Mouse (Mus musculus) kidney, embryonic 16.5 days (tissue): ENCODE measurements at regions not wholly inside any gene's neighbourhood (a gene's known extent, or its start where the extent isn't known, plus 50 kb on each side); places are given as distances from the start of the nearest gene placed in this dataset.

ENCODE experiments used
- ATAC-seq: fragments of 200-750 bp; cut with Nextera tagmentation; 2 replicates; pipeline ENCODE4 v1.8.0; 2017; ENCODE audit warnings: moderate TSS enrichment; ENCODE audit not compliant: low FRiP score, low TSS enrichment
- H3K27ac ChIP-seq: fragments of 300-500 bp; sonication (generic); 2 replicates; pipeline ENCODE4 v1.5.1; 2014; ENCODE audit warnings: low read length
- H3K27me3 ChIP-seq: fragments of 300-500 bp; sonication (generic); 2 replicates; pipeline ENCODE4 v1.6.1; 2014; ENCODE audit warnings: low read length, control low read depth, mixed read lengths; ENCODE audit not compliant: insufficient read depth
- H3K36me3 ChIP-seq: fragments of 300-500 bp; sonication (generic); 2 replicates; pipeline ENCODE4 v1.6.1; 2014; ENCODE audit warnings: low read length, control low read depth, mixed read lengths; ENCODE audit not compliant: insufficient read depth
- H3K4me1 ChIP-seq: fragments of 300-500 bp; sonication (generic); 2 replicates; pipeline ENCODE4 v1.6.1; 2014; ENCODE audit warnings: low read length, control low read depth, mixed read lengths; ENCODE audit not compliant: insufficient read depth
- H3K4me2 ChIP-seq: fragments of 300-500 bp; sonication (generic); replicated peaks from 2 replicates; pipeline ENCODE4 v1.6.1; 2014; ENCODE audit warnings: low read depth, low read length
- H3K4me3 ChIP-seq: fragments of 300-500 bp; sonication (generic); 2 replicates; pipeline ENCODE4 v1.5.1; 2014; ENCODE audit warnings: mild to moderate bottlenecking, low read length
- H3K9ac ChIP-seq: fragments of 300-500 bp; sonication (generic); replicated peaks from 2 replicates; pipeline ENCODE4 v1.6.1; 2014; ENCODE audit warnings: low read length
- H3K9me3 ChIP-seq: fragments of 300-500 bp; sonication (generic); 2 replicates; pipeline ENCODE4 v1.6.1; 2016; ENCODE audit warnings: low read length, control low read depth
- WGBS: fragments of 180-500 bp; shearing (Covaris S2); extraction: QIAGEN DNeasy Blood & Tissue Kit; methylation state at CpG from one replicate; pipeline ENCODE4 v1.1.7; 2014; 5-methylcytosine and 5-hydroxymethylcytosine counted together

- H3K9ac ChIP-seq, result no peak overlapping the region
- no peak overlapping the region for H3K4me3 ChIP-seq
- H3K27ac ChIP-seq, result no peak overlapping the region
- no peaks in the 10 kb centered on the region for H3K9me3 ChIP-seq
- H3K4me1 ChIP-seq, result no peaks in the 10 kb centered on the region
- no peak for ATAC-seq
- H3K4me2 ChIP-seq, result no peak overlapping the region
- H3K36me3 ChIP-seq, result no peaks in the 10 kb centered on the region
- 62% methylated on average over 5 of the region's 5 CpGs for WGBS
- no peaks in the 10 kb centered on the region for H3K27me3 ChIP-seq
Observed at GRCm38 (mm10) chr1:35948104-35948503, 120.1 kb upstream of the Hs6st1 start.

- no peak overlapping the region for H3K27ac ChIP-seq
- no peaks in the 10 kb centered on the region for H3K27me3 ChIP-seq
- H3K36me3 ChIP-seq, result no peaks in the 10 kb centered on the region
- H3K9me3 ChIP-seq, result no peaks in the 10 kb centered on the region
- ATAC-seq, result no peak
- H3K4me1 ChIP-seq, result no peaks in the 10 kb centered on the region
- no peak overlapping the region for H3K4me3 ChIP-seq
- no peak overlapping the region for H3K4me2 ChIP-seq
- no peak overlapping the region for H3K9ac ChIP-seq
- WGBS, result 60% methylated on average over 4 of the region's 4 CpGs
Observed at GRCm38 (mm10) chr1:35951082-35951481, 117.1 kb upstream of the Hs6st1 start.

GRCm38 (mm10) chr1:35953721-35954120 is 114.5 kb upstream of the Hs6st1 start:
- Histone ChIP-seq H3K36me3 (no peaks in the 10 kb centered on the region), H3K9me3 (no peaks in the 10 kb centered on the region), H3K4me3 (no peak overlapping the region), H3K4me1 (no peaks in the 10 kb centered on the region), H3K9ac (no peak overlapping the region), H3K27ac (no peak overlapping the region), H3K4me2 (no peak overlapping the region), H3K27me3 (no peaks in the 10 kb centered on the region)
- 86% methylated on average over 4 of the region's 4 CpGs for WGBS
- ATAC-seq, result no peak

- no peak for ATAC-seq
- Histone ChIP-seq H3K4me3 (no peak overlapping the region), H3K9ac (no peak overlapping the region), H3K4me1 (peaks cover 3% of the 10 kb centered on the region; the same call in 1 of the 2 replicates), H3K27ac (no peak overlapping the region), H3K9me3 (no peaks in the 10 kb centered on the region), H3K4me2 (no peak overlapping the region), H3K27me3 (no peaks in the 10 kb centered on the region), H3K36me3 (no peaks in the 10 kb centered on the region)
- WGBS, result 76% methylated on average over 8 of the region's 8 CpGs
Observed at GRCm38 (mm10) chr1:35957425-35958372, 110.5 kb upstream of the Hs6st1 start.

DNA sequence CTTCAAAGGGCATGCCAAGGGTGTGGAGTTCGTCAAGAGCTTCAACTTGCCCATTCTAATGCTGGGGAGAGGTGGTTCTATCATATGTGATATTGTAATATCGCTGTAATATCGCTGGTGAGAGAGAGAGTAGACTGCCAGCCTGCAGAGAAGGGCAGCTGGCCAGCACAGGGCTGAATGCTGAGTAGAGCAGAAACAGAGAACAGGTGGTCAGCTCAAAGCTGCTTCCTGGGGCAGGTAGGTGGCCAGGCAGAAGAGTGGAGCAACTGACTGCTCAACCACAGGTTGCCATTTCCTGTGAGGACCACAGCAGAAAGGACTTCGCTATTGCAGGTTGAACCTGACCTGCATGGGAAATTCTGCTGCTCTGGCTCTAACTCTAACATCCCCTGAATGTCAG is 108.5 kb upstream of the Hs6st1 start:
- Histone ChIP-seq H3K27ac (no peak overlapping the region), H3K4me1 (peaks cover 3% of the 10 kb centered on the region; the same call in 1 of the 2 replicates), H3K9me3 (no peaks in the 10 kb centered on the region), H3K4me3 (no peak overlapping the region), H3K4me2 (no peak overlapping the region), H3K27me3 (no peaks in the 10 kb centered on the region), H3K9ac (no peak overlapping the region), H3K36me3 (no peaks in the 10 kb centered on the region)
- 81% methylated on average over 4 of the region's 4 CpGs for WGBS
- no peak for ATAC-seq

DNA sequence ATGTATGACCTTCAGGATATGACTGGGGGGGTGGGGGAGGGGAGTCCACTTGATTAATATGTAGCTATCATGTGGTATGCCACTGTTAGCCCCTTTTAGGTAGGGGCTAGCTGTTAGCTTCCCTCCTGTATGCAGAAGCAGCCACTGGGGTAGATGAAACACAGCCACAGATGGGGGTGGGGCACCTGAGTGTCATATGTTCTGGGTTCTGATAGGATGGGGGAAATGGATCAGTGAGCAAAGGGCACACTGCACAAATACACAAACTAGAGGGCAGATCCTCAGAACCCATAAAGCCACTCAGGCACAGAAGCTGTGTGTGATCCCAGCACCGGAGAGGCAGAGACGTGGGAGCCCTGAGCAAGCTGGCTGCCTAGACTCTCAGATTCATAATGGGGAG is 107.4 kb upstream of the Hs6st1 start:
- H3K9me3 ChIP-seq, result peaks cover 5% of the 10 kb centered on the region; the same call in 1 of the 2 replicates
- H3K4me2 ChIP-seq, result no peak overlapping the region
- peaks cover 3% of the 10 kb centered on the region; the same call in 1 of the 2 replicates for H3K4me1 ChIP-seq
- H3K36me3 ChIP-seq, result 0 out of 2 replicates have a peak, but pooled peaks cover 2% of the 10 kb centered on the region
- H3K27me3 ChIP-seq, result no peaks in the 10 kb centered on the region
- H3K27ac ChIP-seq, result no peak overlapping the region
- no peak overlapping the region for H3K9ac ChIP-seq
- no peak overlapping the region for H3K4me3 ChIP-seq
- ATAC-seq, result peak; percentile 77
- WGBS, result 47% methylated on average over 2 of the region's 2 CpGs

- Histone ChIP-seq H3K4me3 (no peak overlapping the region), H3K27me3 (no peaks in the 10 kb centered on the region), H3K36me3 (0 out of 2 replicates have a peak, but pooled peaks cover 2% of the 10 kb centered on the region), H3K4me1 (peaks cover 3% of the 10 kb centered on the region; the same call in 1 of the 2 replicates), H3K4me2 (no peak overlapping the region), H3K9me3 (peaks cover 5% of the 10 kb centered on the region; the same call in 1 of the 2 replicates), H3K9ac (no peak overlapping the region), H3K27ac (no peak overlapping the region)
- WGBS, result 86% methylated on average over 6 of the region's 6 CpGs
- ATAC-seq, result no peak
Observed at GRCm38 (mm10) chr1:35961923-35962322, 106.3 kb upstream of the Hs6st1 start.

GRCm38 (mm10) chr1:35968489-35968888 is 99.7 kb upstream of the Hs6st1 start:
- Histone ChIP-seq H3K4me3 (no peak overlapping the region), H3K27me3 (no peaks in the 10 kb centered on the region), H3K27ac (no peak overlapping the region), H3K36me3 (0 out of 2 replicates have a peak, but pooled peaks cover 2% of the 10 kb centered on the region), H3K4me2 (no peak overlapping the region), H3K9me3 (peaks cover 5% of the 10 kb centered on the region; the same call in 1 of the 2 replicates), H3K4me1 (peaks cover 8% of the 10 kb centered on the region), H3K9ac (no peak overlapping the region)
- ATAC-seq, result no peak

GRCm38 (mm10) chr1:35971435-35972189 is 96.6 kb upstream of the Hs6st1 start:
- no peaks in the 10 kb centered on the region for H3K36me3 ChIP-seq
- no peaks in the 10 kb centered on the region for H3K9me3 ChIP-seq
- 59% methylated on average over 7 of the region's 7 CpGs for WGBS
- ATAC-seq, result no peak
- H3K27ac ChIP-seq, result no peak overlapping the region
- H3K27me3 ChIP-seq, result no peaks in the 10 kb centered on the region
- H3K4me2 ChIP-seq, result no peak overlapping the region
- H3K9ac ChIP-seq, result no peak overlapping the region
- no peak overlapping the region for H3K4me3 ChIP-seq
- H3K4me1 ChIP-seq, result peaks cover 12% of the 10 kb centered on the region
